24 mouse cellular contexts compared by ENCODE assay signal in genomic region chr7:70618270-70618669, GRCm38 (mm10).
"Had no signal": no experiment of that assay in that cellular context is flagged by ENCODE, and none has a peak within 500 bp of the region (broad histone marks: within the 10 kb centered on the region; RNA-seq: fewer than 3 reads in every experiment).

No protein-coding gene starts in this region.

- H3K9me3 ChIP-seq: heart, embryonic 13.5 days; heart, embryonic 15.5 days; hindbrain, embryonic 13.5 days; hindbrain, embryonic 15.5 days; kidney, embryonic 15.5 days; limb, embryonic 13.5 days; limb, embryonic 15.5 days; liver, embryonic 12.5 days had no signal

- H3K36me3 ChIP-seq: heart, embryonic 13.5 days; heart, embryonic 15.5 days; hindbrain, embryonic 13.5 days; hindbrain, embryonic 15.5 days; kidney, embryonic 15.5 days; limb, embryonic 13.5 days; limb, embryonic 15.5 days; liver, embryonic 12.5 days had no signal

- H3K4me1 ChIP-seq: heart, embryonic 13.5 days; hindbrain, embryonic 13.5 days; hindbrain, embryonic 15.5 days; kidney, embryonic 15.5 days; limb, embryonic 13.5 days; limb, embryonic 15.5 days; liver, embryonic 12.5 days had no signal

- DNase-seq: gastrocnemius, adult 2 months; gastrocnemius, postnatal 10 days; gastrocnemius, postnatal 25 days; heart, adult 18-20 months; heart, postnatal 4 days; kidney, adult 11 months; kidney, adult 2 months; kidney, adult 9 months; kidney, postnatal 14 days; kidney, postnatal 36 days; layer of hippocampus, adult 9-11 months; layer of hippocampus, postnatal 36 days; left cerebral cortex, postnatal 4 days had no signal

- H3K9ac ChIP-seq: heart, embryonic 13.5 days; heart, embryonic 15.5 days; hindbrain, embryonic 13.5 days; hindbrain, embryonic 15.5 days; kidney, embryonic 15.5 days; limb, embryonic 13.5 days; limb, embryonic 15.5 days; liver, embryonic 12.5 days; liver, embryonic 14.5 days had no signal

- H3K27ac ChIP-seq: gastrocnemius, adult 2 months; heart, embryonic 13.5 days; heart, embryonic 15.5 days; hindbrain, embryonic 13.5 days; hindbrain, embryonic 15.5 days; hindbrain, postnatal 0 days; kidney, embryonic 15.5 days; kidney, postnatal 0 days; limb, embryonic 13.5 days; limb, embryonic 15.5 days; liver, embryonic 12.5 days; liver, embryonic 14.5 days had no signal

- H3K4me3 ChIP-seq: gastrocnemius, adult 2 months; heart, embryonic 13.5 days; heart, embryonic 15.5 days; hindbrain, embryonic 13.5 days; hindbrain, embryonic 15.5 days; kidney, embryonic 15.5 days; limb, embryonic 13.5 days; limb, embryonic 15.5 days; liver, embryonic 12.5 days had no signal
